Mouse (Mus musculus) spleen, adult 2 months (tissue): ENCODE results near the gene Hist1h3f.
"Not testable (repeated sequence)": the region's sequence is repeated elsewhere in the genome, so short reads cannot be mapped to it uniquely, and the experiment has no call there.

Experiments
- CTCF ChIP-seq: fragments of 200-500 bp; IDR thresholded peaks from 2 replicates; pipeline ENCODE4 v1.5.1; 2011; ENCODE audit warnings: mild to moderate bottlenecking, inconsistent platforms; ENCODE audit not compliant: insufficient read depth, insufficient read length, insufficient replicate concordance; ENCODE audit errors: extremely low read depth
- POLR2A ChIP-seq: fragments of 200-500 bp; IDR thresholded peaks from 2 replicates; pipeline ENCODE4 v1.6.1; 2011; ENCODE audit warnings: low read depth, low read length, inconsistent platforms

DNA sequence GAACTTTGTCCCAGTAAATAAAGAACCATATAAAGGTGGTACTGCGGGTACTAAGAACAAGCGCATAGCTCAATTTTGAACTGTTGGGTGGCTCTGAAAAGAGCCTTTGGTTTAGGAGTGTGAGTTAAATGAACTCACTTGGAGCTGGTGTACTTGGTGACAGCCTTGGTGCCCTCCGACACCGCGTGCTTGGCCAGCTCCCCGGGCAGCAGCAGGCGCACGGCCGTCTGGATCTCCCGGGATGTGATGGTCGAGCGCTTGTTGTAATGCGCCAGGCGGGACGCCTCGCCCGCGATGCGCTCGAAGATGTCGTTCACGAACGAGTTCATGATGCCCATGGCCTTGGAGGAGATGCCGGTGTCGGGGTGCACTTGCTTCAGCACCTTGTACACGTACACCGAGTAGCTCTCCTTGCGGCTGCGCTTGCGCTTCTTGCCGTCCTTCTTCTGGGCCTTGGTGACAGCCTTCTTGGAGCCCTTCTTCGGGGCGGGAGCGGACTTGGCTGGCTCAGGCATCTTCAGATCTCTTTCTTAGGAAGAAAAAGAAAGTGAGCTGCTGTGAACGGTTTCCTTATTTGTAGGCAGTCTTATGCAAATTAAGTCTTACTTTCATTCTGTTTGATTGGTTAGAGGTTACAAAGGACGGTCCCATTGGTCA is 41.7 kb downstream of the Hist1h3f start:
- not testable (repeated sequence) for TF ChIP-seq CTCF
- TF ChIP-seq POLR2A = peak; percentile 81
